Mouse (Mus musculus): ENCODE measurements around the gene Cdhr4.
A peak's percentile ranks its signal among the peaks of the same experiment; 100 is the strongest.
"Not testable (repeated sequence)": the region's sequence is repeated elsewhere in the genome, so short reads cannot be mapped to it uniquely, and the experiment has no call there.

Gene Cdhr4

GRCm38 (mm10) chr9:108010385-108010784, 18.1 kb downstream of the Cdhr4 start:
- DNase-seq (ENCODE audit: low spot score in 2 of 2), result no peak

GRCm38 (mm10) chr9:108013577-108013976, 21.3 kb downstream of the Cdhr4 start:
- not testable (repeated sequence) for DNase-seq (ENCODE audit: low spot score in 2 of 2)

- DNase-seq (ENCODE audit: low spot score in 2 of 2), result peak; percentile 39 to 49
Observed at GRCm38 (mm10) chr9:108017127-108017526, 24.8 kb downstream of the Cdhr4 start.

GRCm38 (mm10) chr9:108020741-108021140, 28.4 kb downstream of the Cdhr4 start:
- no peak for DNase-seq (ENCODE audit: low spot score in 2 of 2)

GRCm38 (mm10) chr9:108023216-108023615, 30.9 kb downstream of the Cdhr4 start:
- DNase-seq (ENCODE audit: low spot score in 2 of 2), result no peak

GRCm38 (mm10) chr9:108026584-108026983, 34.3 kb downstream of the Cdhr4 start:
- DNase-seq (ENCODE audit: low spot score in 2 of 2), result no peak

GRCm38 (mm10) chr9:108027867-108028266, 35.6 kb downstream of the Cdhr4 start:
- no peak for DNase-seq (ENCODE audit: low spot score in 2 of 2)

- no peak for DNase-seq (ENCODE audit: low spot score in 2 of 2)
Observed at GRCm38 (mm10) chr9:108032126-108032525, 39.8 kb downstream of the Cdhr4 start.

- no peak for DNase-seq (ENCODE audit: low spot score in 2 of 2)
Observed at GRCm38 (mm10) chr9:108035331-108036156, 43.2 kb downstream of the Cdhr4 start.

- DNase-seq (ENCODE audit: low spot score in 2 of 2), result no peak
Observed at GRCm38 (mm10) chr9:108044751-108045492, 52.6 kb downstream of the Cdhr4 start.

- DNase-seq (ENCODE audit: low spot score in 2 of 2), result no peak
Observed at GRCm38 (mm10) chr9:108046582-108046981, 54.3 kb downstream of the Cdhr4 start.

GRCm38 (mm10) chr9:108047601-108048565, 55.6 kb downstream of the Cdhr4 start:
- no peak for DNase-seq (ENCODE audit: low spot score in 2 of 2)

- no peak for DNase-seq (ENCODE audit: low spot score in 2 of 2)
Observed at GRCm38 (mm10) chr9:108048566-108048955, 56.3 kb downstream of the Cdhr4 start.

- DNase-seq (ENCODE audit: low spot score in 2 of 2), result peak; percentile 96
Observed at GRCm38 (mm10) chr9:108049016-108049455, 56.7 kb downstream of the Cdhr4 start, which contains the start of gene Gmppb. TSS of gene Gmppb (plus strand) at chr9:108049242.

Data from right cerebral cortex, adult 2 months (tissue).